Comparison of ENCODE assay signal across 8 mouse cellular contexts in the genomic region with DNA sequence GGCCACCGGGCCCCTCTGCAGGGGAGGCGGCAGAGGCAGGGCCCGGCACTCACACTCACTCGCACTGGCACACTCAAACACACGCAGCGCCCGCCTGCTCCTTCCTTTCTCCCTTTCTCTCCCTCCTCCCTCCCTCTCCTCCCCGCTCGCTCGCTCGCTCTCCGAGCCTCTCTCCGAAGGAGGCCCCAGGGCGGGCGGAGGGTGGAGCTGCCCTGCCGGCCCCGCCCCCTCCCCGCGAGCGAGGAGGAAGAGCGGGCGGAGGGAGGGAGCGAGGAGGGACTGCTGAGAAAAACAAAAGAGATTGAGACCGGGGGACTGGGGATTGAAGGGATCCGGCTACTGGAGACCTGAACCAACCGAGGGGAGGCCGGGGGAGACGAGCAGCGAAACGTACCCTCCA. TPM values are rescaled to one million over a fixed set of nuclear protein-coding genes. Genes with fewer than 3 reads are reported as not detected.
DNase-seq lines count a peak whose midpoint lies in the region; ATAC-seq and TF ChIP-seq lines count a peak whose summit lies in the region.

No protein-coding gene starts in this region.

- peaks cover 30% of the 10 kb centered on the region for H3K36me3 ChIP-seq in E14TG2a.4 (ENCODE audit: insufficient read depth, low read length)
- peaks cover 31% of the 10 kb centered on the region for H3K36me3 ChIP-seq in forebrain, embryonic 10.5 days (replicated peaks)
- peaks cover 21% of the 10 kb centered on the region for H3K36me3 ChIP-seq in heart, embryonic 16.5 days (ENCODE audit: control insufficient read depth, insufficient read depth)
- peaks cover 25% of the 10 kb centered on the region for H3K36me3 ChIP-seq in lung, embryonic 14.5 days (ENCODE audit: insufficient read depth)
- peaks cover 19% of the 10 kb centered on the region for H3K36me3 ChIP-seq in thymus, adult 2 months (ENCODE audit: control insufficient read depth, insufficient read depth, low read length)

- TF ChIP-seq POLR2A in olfactory bulb, adult 2 months (IDR thresholded peaks at IDR 0.05; ENCODE audit: insufficient read depth, low read depth, low read length) = peak; percentile 70
- peak; percentile 95 for TF ChIP-seq POLR2A in thymus, adult 2 months (IDR thresholded peaks at IDR 0.05; ENCODE audit: control insufficient read depth, extremely low read depth, insufficient read depth, low read length, poor library complexity)

- H3K4me3 ChIP-seq in E14TG2a.4 (replicated peaks; ENCODE audit: low read length) = peak overlapping the region; percentile 90
- peak overlapping the region; percentile 84 for H3K4me3 ChIP-seq in forebrain, embryonic 10.5 days
- peak overlapping the region; percentile 86 for H3K4me3 ChIP-seq in heart, embryonic 16.5 days (ENCODE audit: low read length)
- peak overlapping the region; percentile 85 for H3K4me3 ChIP-seq in lung, embryonic 14.5 days (ENCODE audit: low read depth, low read length)
- peak overlapping the region; percentile 63 for H3K4me3 ChIP-seq in olfactory bulb, adult 2 months (ENCODE audit: insufficient read depth, low read depth, low read length)
- H3K4me3 ChIP-seq in thymus, adult 2 months (ENCODE audit: control insufficient read depth, insufficient read depth, low read length) = peak overlapping the region; percentile 99

- no peaks in the 10 kb centered on the region for H3K9me3 ChIP-seq in E14TG2a.4 (ENCODE audit: low read length)
- H3K9me3 ChIP-seq in forebrain, embryonic 10.5 days = no peaks in the 10 kb centered on the region
- H3K9me3 ChIP-seq in heart, embryonic 16.5 days (replicated peaks; ENCODE audit: control insufficient read depth, low read length) = no peaks in the 10 kb centered on the region
- H3K9me3 ChIP-seq in lung, embryonic 14.5 days (ENCODE audit: low read depth, low read length) = no peaks in the 10 kb centered on the region

- peak overlapping the region; percentile 99 for H3K27ac ChIP-seq in forebrain, embryonic 10.5 days
- H3K27ac ChIP-seq in heart, embryonic 16.5 days (ENCODE audit: low read length) = peak overlapping the region; percentile 91
- peak overlapping the region; percentile 96 for H3K27ac ChIP-seq in lung, embryonic 14.5 days (ENCODE audit: low read depth)
- peak overlapping the region; percentile 73; the same call in 1 of the 2 replicates for H3K27ac ChIP-seq in olfactory bulb, adult 2 months (ENCODE audit: insufficient read depth, low read depth, low read length)
- H3K27ac ChIP-seq in thymus, adult 2 months (ENCODE audit: control insufficient read depth, insufficient read depth, low read length) = peak overlapping the region; percentile 97

- WGBS in forebrain, embryonic 10.5 days = 2% methylated on average over 26 of the region's 30 CpGs
- WGBS in heart, embryonic 16.5 days = 2% methylated on average over 24 of the region's 30 CpGs
- WGBS in lung, embryonic 14.5 days = 1% methylated on average over 29 of the region's 30 CpGs
- WGBS in olfactory bulb, adult 2 months = 3% methylated on average over 30 of the region's 30 CpGs
- 2% methylated on average over 30 of the region's 30 CpGs for WGBS in thymus, adult 2 months

- peak overlapping the region; percentile 97 for H3K4me2 ChIP-seq in heart, embryonic 16.5 days (ENCODE audit: low read depth, low read length)
- H3K4me2 ChIP-seq in lung, embryonic 14.5 days = peak overlapping the region; percentile 89

- peak; percentile 86 for DNase-seq in c-Kit-positive CD71-negative TER-119-negative erythroid progenitor cells, embryonic 14.5 days (ENCODE audit: low read depth)
- peak; percentile 89 for DNase-seq in forebrain, embryonic 10.5 days (ENCODE audit: extremely low spot score, low spot score)
- DNase-seq in kidney, postnatal 36 days = peak; percentile 90 to 96
- DNase-seq in lung, embryonic 14.5 days = peak; percentile 95
- peak; percentile 95 for DNase-seq in thymus, adult 2 months

- no peak for TF ChIP-seq CTCF in E14TG2a.4 (conservative IDR thresholded peaks at IDR 0.05; ENCODE audit: low read length)
- TF ChIP-seq CTCF in lung, embryonic 14.5 days (IDR thresholded peaks at IDR 0.05; ENCODE audit: low read depth) = no peak
- no peak for TF ChIP-seq CTCF in olfactory bulb, adult 2 months (IDR thresholded peaks at IDR 0.05; ENCODE audit: insufficient read depth, low read depth, low read length)
- TF ChIP-seq CTCF in thymus, adult 2 months (IDR thresholded peaks at IDR 0.05; ENCODE audit: borderline replicate concordance, control insufficient read depth, extremely low read depth, insufficient read depth, low read length, poor library complexity) = no peak

- H3K27me3 ChIP-seq in E14TG2a.4 (ENCODE audit: insufficient read depth, low read length) = no peaks in the 10 kb centered on the region
- H3K27me3 ChIP-seq in forebrain, embryonic 10.5 days (ENCODE audit: poor library complexity, severe bottlenecking) = no peaks in the 10 kb centered on the region
- no peaks in the 10 kb centered on the region for H3K27me3 ChIP-seq in heart, embryonic 16.5 days (ENCODE audit: control insufficient read depth, insufficient read depth, low read length)
- no peaks in the 10 kb centered on the region for H3K27me3 ChIP-seq in lung, embryonic 14.5 days (ENCODE audit: insufficient read depth, low read length)
- no peaks in the 10 kb centered on the region for H3K27me3 ChIP-seq in thymus, adult 2 months (ENCODE audit: control insufficient read depth, insufficient read depth, low read length)

- peak; percentile 77 for ATAC-seq in heart, embryonic 16.5 days (replicated peaks; ENCODE audit: extremely low read depth, insufficient read depth, low FRiP score)
- peak; percentile 71 for ATAC-seq in lung, embryonic 14.5 days (ENCODE audit: insufficient read depth)

- H3K9ac ChIP-seq in heart, embryonic 16.5 days (ENCODE audit: low read length) = peak overlapping the region; percentile 95
- peak overlapping the region; percentile 93 for H3K9ac ChIP-seq in lung, embryonic 14.5 days

- H3K4me1 ChIP-seq in E14TG2a.4 (replicated peaks; ENCODE audit: low read depth, low read length) = peaks cover 89% of the 10 kb centered on the region
- peaks cover 82% of the 10 kb centered on the region for H3K4me1 ChIP-seq in forebrain, embryonic 10.5 days
- H3K4me1 ChIP-seq in heart, embryonic 16.5 days (ENCODE audit: control insufficient read depth, insufficient read depth, low read length) = peaks cover 63% of the 10 kb centered on the region
- H3K4me1 ChIP-seq in lung, embryonic 14.5 days (ENCODE audit: insufficient read depth) = peaks cover 40% of the 10 kb centered on the region
- peaks cover 52% of the 10 kb centered on the region for H3K4me1 ChIP-seq in olfactory bulb, adult 2 months (ENCODE audit: control insufficient read depth, insufficient read depth, low read length)
- peaks cover 53% of the 10 kb centered on the region for H3K4me1 ChIP-seq in thymus, adult 2 months (replicated peaks; ENCODE audit: control insufficient read depth, insufficient read depth, low read length)

RNA-seq across cellular contexts. Expression of gene Pprc1, which starts 5.2 kb away (rescaled TPM):
- 57.5 and 61.9 TPM in 2 replicates for polyA plus RNA-seq in forebrain, embryonic 10.5 days (2016; fragmentation: Nextera tagmentation; extraction: Ambion mirVana)
- polyA plus RNA-seq in heart, embryonic 16.5 days (2015; fragmentation: Nextera tagmentation; extraction: Ambion mirVana) = 19.3 and 22.4 TPM in 2 replicates
- polyA plus RNA-seq in lung, embryonic 14.5 days (2014; fragmentation: Nextera tagmentation; extraction: Ambion mirVana) = 53.7 and 55.1 TPM in 2 replicates
- polyA plus RNA-seq in olfactory bulb, adult 2 months (2012; ENCODE audit: insufficient read depth, insufficient read length, low replicate concordance, missing spikeins) = not detected in 2 replicates
- 42.8 and 44.1 TPM in 2 replicates for polyA plus RNA-seq in thymus, adult 2 months (2012; rRNA removed)

RNA-seq across cellular contexts. Expression of gene Ldb1, which starts 5.5 kb away (rescaled TPM):
- polyA plus RNA-seq in forebrain, embryonic 10.5 days (2016; fragmentation: Nextera tagmentation; extraction: Ambion mirVana) = 87.8 and 91.0 TPM in 2 replicates
- 68.0 and 81.9 TPM in 2 replicates for polyA plus RNA-seq in heart, embryonic 16.5 days (2015; fragmentation: Nextera tagmentation; extraction: Ambion mirVana)
- polyA plus RNA-seq in lung, embryonic 14.5 days (2014; fragmentation: Nextera tagmentation; extraction: Ambion mirVana) = 86.7 and 87.7 TPM in 2 replicates
- 245 TPM in 1 of 2 replicates, not detected in the other for polyA plus RNA-seq in olfactory bulb, adult 2 months (2012; ENCODE audit: insufficient read depth, insufficient read length, low replicate concordance, missing spikeins)
- 699 and 772 TPM in 2 replicates for polyA plus RNA-seq in thymus, adult 2 months (2012; rRNA removed)

RNA-seq across cellular contexts. Expression of gene Hps6, which starts 36.2 kb away (rescaled TPM):
- polyA plus RNA-seq in forebrain, embryonic 10.5 days (2016; fragmentation: Nextera tagmentation; extraction: Ambion mirVana) = 3.4 and 4.6 TPM in 2 replicates
- polyA plus RNA-seq in heart, embryonic 16.5 days (2015; fragmentation: Nextera tagmentation; extraction: Ambion mirVana) = 7.4 and 8.5 TPM in 2 replicates
- 6.0 and 6.5 TPM in 2 replicates for polyA plus RNA-seq in lung, embryonic 14.5 days (2014; fragmentation: Nextera tagmentation; extraction: Ambion mirVana)
- not detected in 2 replicates for polyA plus RNA-seq in olfactory bulb, adult 2 months (2012; ENCODE audit: insufficient read depth, insufficient read length, low replicate concordance, missing spikeins)
- polyA plus RNA-seq in thymus, adult 2 months (2012; rRNA removed) = 9.4 and 11.9 TPM in 2 replicates

RNA-seq across cellular contexts. Expression of gene Nolc1, which starts 36.2 kb away (rescaled TPM):
- 167 and 168 TPM in 2 replicates for polyA plus RNA-seq in forebrain, embryonic 10.5 days (2016; fragmentation: Nextera tagmentation; extraction: Ambion mirVana)
- 42.5 and 53.8 TPM in 2 replicates for polyA plus RNA-seq in heart, embryonic 16.5 days (2015; fragmentation: Nextera tagmentation; extraction: Ambion mirVana)
- 99.3 and 105 TPM in 2 replicates for polyA plus RNA-seq in lung, embryonic 14.5 days (2014; fragmentation: Nextera tagmentation; extraction: Ambion mirVana)
- polyA plus RNA-seq in olfactory bulb, adult 2 months (2012; ENCODE audit: insufficient read depth, insufficient read length, low replicate concordance, missing spikeins) = not detected in 2 replicates
- polyA plus RNA-seq in thymus, adult 2 months (2012; rRNA removed) = 19.5 and 23.3 TPM in 2 replicates

RNA-seq across cellular contexts. Expression of gene Armh3, which starts 41.2 kb away (rescaled TPM):
- 16.2 and 18.5 TPM in 2 replicates for polyA plus RNA-seq in forebrain, embryonic 10.5 days (2016; fragmentation: Nextera tagmentation; extraction: Ambion mirVana)
- polyA plus RNA-seq in heart, embryonic 16.5 days (2015; fragmentation: Nextera tagmentation; extraction: Ambion mirVana) = 14.8 and 15.3 TPM in 2 replicates
- 16.0 and 17.8 TPM in 2 replicates for polyA plus RNA-seq in lung, embryonic 14.5 days (2014; fragmentation: Nextera tagmentation; extraction: Ambion mirVana)
- polyA plus RNA-seq in olfactory bulb, adult 2 months (2012; ENCODE audit: insufficient read depth, insufficient read length, low replicate concordance, missing spikeins) = not detected in 2 replicates
- 10.9 and 11.2 TPM in 2 replicates for polyA plus RNA-seq in thymus, adult 2 months (2012; rRNA removed)

Comparison
In these comparisons a context has a peak if more than half of its experiments do, and no peak if none do; other contexts are left out.
1. Peak in every context shown above with its lines: DNase-seq, ATAC-seq, H3K4me3 ChIP-seq and H3K27ac ChIP-seq.